Comparison of ENCODE assay signal across 29 mouse cellular contexts in genomic region chr6:71985984-71986383, GRCm38 (mm10).
"Had no signal": no experiment of that assay in that cellular context is flagged by ENCODE, and none has a peak within 500 bp of the region (broad histone marks: within the 10 kb centered on the region; RNA-seq: fewer than 3 reads in every experiment).

No protein-coding gene starts in this region.

- H3K27ac ChIP-seq: embryonic facial prominence, embryonic 10.5 days; embryonic facial prominence, embryonic 12.5 days; embryonic facial prominence, embryonic 13.5 days; embryonic facial prominence, embryonic 15.5 days; forebrain, embryonic 10.5 days; forebrain, embryonic 12.5 days; forebrain, embryonic 13.5 days; forebrain, embryonic 15.5 days; gastrocnemius, adult 2 months; heart, adult 2 months; heart, embryonic 10.5 days had no signal

- H3K4me3 ChIP-seq: embryonic facial prominence, embryonic 10.5 days; embryonic facial prominence, embryonic 12.5 days; embryonic facial prominence, embryonic 13.5 days; embryonic facial prominence, embryonic 15.5 days; erythroblast, embryonic 14.5 days; forebrain, embryonic 10.5 days; forebrain, embryonic 12.5 days; forebrain, embryonic 13.5 days; forebrain, embryonic 15.5 days; gastrocnemius, adult 2 months; heart, adult 2 months; heart, embryonic 10.5 days; heart, embryonic 12.5 days had no signal

- DNase-seq: cerebellum, adult 2 months; cerebellum, adult 8-10 months; cerebellum, adult 9-10 months; cerebellum, adult 9-11 months; cerebellum, postnatal 10 days; cerebellum, postnatal 14 days; cerebellum, postnatal 25 days; cerebellum, postnatal 36 days; embryo, embryonic 11 days; gastrocnemius, adult 2 months; gastrocnemius, postnatal 10 days; gastrocnemius, postnatal 14 days; gastrocnemius, postnatal 25 days; gastrocnemius, postnatal 36 days; heart, adult 2 months had no signal

- ATAC-seq: forebrain, embryonic 13.5 days; forebrain, embryonic 14.5 days; forebrain, embryonic 15.5 days; forebrain, embryonic 16.5 days had no signal

- H3K9me3 ChIP-seq: embryonic facial prominence, embryonic 10.5 days; embryonic facial prominence, embryonic 12.5 days; embryonic facial prominence, embryonic 13.5 days; embryonic facial prominence, embryonic 15.5 days; forebrain, embryonic 10.5 days; forebrain, embryonic 12.5 days; forebrain, embryonic 13.5 days; forebrain, embryonic 15.5 days; heart, embryonic 10.5 days; heart, embryonic 12.5 days had no signal

- H3K27me3 ChIP-seq: embryonic facial prominence, embryonic 12.5 days; embryonic facial prominence, embryonic 13.5 days; embryonic facial prominence, embryonic 15.5 days; forebrain, embryonic 12.5 days; forebrain, embryonic 13.5 days; forebrain, embryonic 15.5 days; heart, embryonic 12.5 days had no signal

- H3K9ac ChIP-seq: embryonic facial prominence, embryonic 12.5 days; embryonic facial prominence, embryonic 13.5 days; embryonic facial prominence, embryonic 15.5 days; forebrain, embryonic 12.5 days; forebrain, embryonic 13.5 days; forebrain, embryonic 15.5 days; heart, embryonic 12.5 days had no signal

- H3K4me2 ChIP-seq: embryonic facial prominence, embryonic 12.5 days; embryonic facial prominence, embryonic 13.5 days; embryonic facial prominence, embryonic 15.5 days; forebrain, embryonic 12.5 days; forebrain, embryonic 13.5 days; forebrain, embryonic 15.5 days; heart, embryonic 11.5 days; heart, embryonic 12.5 days had no signal

- H3K4me1 ChIP-seq: forebrain, embryonic 12.5 days; forebrain, embryonic 13.5 days had no signal

- H3K36me3 ChIP-seq: forebrain, embryonic 12.5 days; forebrain, embryonic 15.5 days had no signal
